Mouse (Mus musculus): ENCODE results near the gene Olfr1206. TPM values are rescaled to one million over a fixed set of nuclear protein-coding genes. Genes with fewer than 3 reads are reported as not detected.

Olfr1206 gene
- polyA plus RNA-seq (2015; fragmentation: Nextera tagmentation; extraction: Ambion mirVana), result not detected in 2 replicates

DNA sequence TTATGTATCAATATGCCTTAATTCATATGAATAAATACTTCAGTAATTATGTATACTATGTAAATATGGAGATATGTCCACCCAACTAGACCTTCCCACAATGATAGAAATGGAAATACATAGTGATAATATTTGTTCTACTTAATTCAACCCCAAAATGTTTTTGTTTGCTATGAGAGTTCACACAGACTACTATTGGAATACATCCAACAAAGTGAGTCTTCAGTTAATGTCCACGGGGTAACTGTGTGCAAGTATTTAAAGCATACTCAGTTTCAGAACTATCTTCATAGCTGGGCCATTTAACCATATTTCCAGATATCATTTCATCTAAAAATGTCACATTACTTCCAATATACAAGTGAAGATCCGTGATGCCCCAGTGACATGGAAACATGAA, at the start of gene Olfr1206:
Olfr1206 (plus strand) TSS at position 301 of the 400 bp plus-strand sequence.
- Histone ChIP-seq H3K4me2 (ENCODE audit: low read depth, low read length) (no peak within 1 kb of the TSS), H3K9me3 (ENCODE audit: control insufficient read depth, low read length) (no peaks in the 10 kb centered on the region), H3K27ac (ENCODE audit: low read length) (no peak within 1 kb of the TSS), H3K36me3 (ENCODE audit: control insufficient read depth, insufficient read depth, low read length) (no peaks in the 10 kb centered on the region), H3K9ac (ENCODE audit: low read depth, low read length) (no peak within 1 kb of the TSS), H3K27me3 (replicated peaks; ENCODE audit: control insufficient read depth, insufficient read depth, low read length) (no peaks in the 10 kb centered on the region), H3K4me1 (ENCODE audit: control insufficient read depth, insufficient read depth, low read length) (no peaks in the 10 kb centered on the region), H3K4me3 (ENCODE audit: low read length) (no peak within 1 kb of the TSS)
- WGBS, result 81% methylated on average over 2 of the region's 2 CpGs
- ATAC-seq, result no peak

DNA sequence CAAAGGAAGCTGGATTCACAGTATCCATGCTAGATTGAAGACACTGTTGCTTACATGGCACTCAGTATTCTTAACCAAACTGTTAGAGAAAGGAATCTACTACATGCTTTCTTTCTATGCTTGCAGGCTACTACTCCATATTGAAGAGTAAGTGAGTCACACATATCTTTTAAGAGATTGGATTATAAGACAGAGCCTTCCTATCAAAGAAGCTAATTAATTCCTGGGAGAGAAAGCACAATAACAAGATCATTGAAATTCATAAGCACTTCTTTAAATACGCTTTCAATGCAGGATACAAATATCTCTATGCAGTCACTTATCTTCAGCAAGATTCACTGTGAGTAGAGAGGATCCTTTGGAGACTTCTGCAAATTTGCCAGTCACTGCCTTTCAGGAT, 48.8 kb upstream of the Olfr1206 start, which contains the start of gene Olfr1202:
Olfr1202 (plus strand) TSS at position 301 of the 400 bp plus-strand sequence.
- H3K9ac ChIP-seq (ENCODE audit: low read depth, low read length), result no peak within 1 kb of the TSS
- H3K27ac ChIP-seq (ENCODE audit: low read length), result no peak within 1 kb of the TSS
- no peaks in the 10 kb centered on the region for H3K9me3 ChIP-seq (ENCODE audit: control insufficient read depth, low read length)
- H3K36me3 ChIP-seq (ENCODE audit: control insufficient read depth, insufficient read depth, low read length), result no peaks in the 10 kb centered on the region
- H3K4me3 ChIP-seq (ENCODE audit: low read length), result no peak within 1 kb of the TSS
- H3K27me3 ChIP-seq (replicated peaks; ENCODE audit: control insufficient read depth, insufficient read depth, low read length), result no peaks in the 10 kb centered on the region
- no peaks in the 10 kb centered on the region for H3K4me1 ChIP-seq (ENCODE audit: control insufficient read depth, insufficient read depth, low read length)
- 75% methylated on average over 1 of the region's 1 CpGs for WGBS
- no peak for ATAC-seq
- no peak within 1 kb of the TSS for H3K4me2 ChIP-seq (ENCODE audit: low read depth, low read length)

DNA sequence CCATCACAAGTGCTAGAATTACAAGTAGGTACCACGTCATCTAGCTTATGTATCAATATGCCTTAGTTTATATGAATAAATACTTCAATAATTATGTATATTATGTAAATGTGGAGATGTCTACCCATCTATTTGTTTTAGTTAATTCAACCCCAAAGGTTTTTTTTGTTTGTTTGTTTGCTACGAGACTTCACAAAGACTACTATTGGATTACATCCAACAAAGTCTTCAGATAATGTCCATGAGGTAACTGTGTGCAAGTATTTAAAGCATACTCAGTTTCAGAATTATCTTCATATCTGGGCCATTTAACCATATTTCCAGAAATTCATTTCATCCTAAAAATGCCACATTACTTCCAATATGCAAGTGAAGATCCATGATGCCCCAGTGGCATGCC, 33.6 kb upstream of the Olfr1206 start, which contains the start of gene Olfr1205:
Olfr1205 (plus strand) TSS at position 301 of the 400 bp plus-strand sequence.
- Histone ChIP-seq H3K4me3 (ENCODE audit: low read length) (no peak within 1 kb of the TSS), H3K36me3 (ENCODE audit: control insufficient read depth, insufficient read depth, low read length) (no peaks in the 10 kb centered on the region), H3K4me2 (ENCODE audit: low read depth, low read length) (no peak within 1 kb of the TSS), H3K27ac (ENCODE audit: low read length) (no peak within 1 kb of the TSS), H3K4me1 (ENCODE audit: control insufficient read depth, insufficient read depth, low read length) (no peaks in the 10 kb centered on the region), H3K9me3 (ENCODE audit: control insufficient read depth, low read length) (no peaks in the 10 kb centered on the region), H3K9ac (ENCODE audit: low read depth, low read length) (no peak within 1 kb of the TSS), H3K27me3 (replicated peaks; ENCODE audit: control insufficient read depth, insufficient read depth, low read length) (no peaks in the 10 kb centered on the region)
- 94% methylated on average over 2 of the region's 2 CpGs for WGBS
- no peak for ATAC-seq

DNA sequence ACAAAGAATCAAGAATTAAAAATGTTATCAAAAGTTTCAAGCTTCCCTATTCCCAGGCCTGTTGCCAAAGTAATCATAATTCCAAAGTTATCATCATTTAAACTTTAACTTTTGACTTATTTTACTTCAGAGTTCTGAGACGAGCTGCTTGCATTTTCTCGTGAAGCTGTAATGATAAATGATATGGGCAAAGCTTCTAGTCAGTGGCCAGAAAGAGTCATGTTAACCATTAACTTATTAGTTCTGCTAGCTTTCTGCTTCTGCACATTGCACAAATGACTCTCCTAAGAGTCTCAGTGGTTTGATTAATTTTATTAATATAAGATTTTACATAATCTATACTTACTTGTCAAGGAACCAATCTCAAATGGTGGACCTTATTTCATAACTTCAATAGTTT, 24.6 kb upstream of the Olfr1206 start:
- Histone ChIP-seq H3K4me1 (ENCODE audit: control insufficient read depth, insufficient read depth, low read length) (no peaks in the 10 kb centered on the region), H3K4me3 (ENCODE audit: low read length) (no peak overlapping the region), H3K27ac (ENCODE audit: low read length) (no peak overlapping the region), H3K4me2 (ENCODE audit: low read depth, low read length) (no peak overlapping the region), H3K9ac (ENCODE audit: low read depth, low read length) (no peak overlapping the region), H3K9me3 (ENCODE audit: control insufficient read depth, low read length) (no peaks in the 10 kb centered on the region), H3K27me3 (replicated peaks; ENCODE audit: control insufficient read depth, insufficient read depth, low read length) (no peaks in the 10 kb centered on the region), H3K36me3 (ENCODE audit: control insufficient read depth, insufficient read depth, low read length) (no peaks in the 10 kb centered on the region)
- peak; percentile 71; the same call in 1 of the 2 replicates for ATAC-seq
- 41% methylated on average over 2 of the region's 2 CpGs for WGBS

DNA sequence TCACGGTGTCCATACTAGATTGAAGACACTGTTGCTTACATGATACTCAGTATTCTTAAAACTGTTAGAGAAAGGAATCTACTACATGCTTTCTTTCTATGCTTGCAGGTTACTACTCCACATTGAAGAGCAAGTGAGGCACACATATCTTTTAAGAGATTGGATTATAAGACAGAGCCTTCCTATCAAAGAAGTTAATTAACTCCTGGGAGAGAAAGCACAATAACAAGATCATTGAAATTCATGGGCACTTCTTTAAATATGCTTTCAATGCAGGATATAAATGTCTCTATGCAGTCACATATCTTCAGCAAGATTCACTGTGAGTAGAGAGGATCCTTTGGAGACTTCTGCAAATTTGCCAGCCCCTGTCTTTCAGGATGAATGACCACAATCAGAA, 14.0 kb upstream of the Olfr1206 start, which contains the start of gene Olfr1204:
Olfr1204 (plus strand) TSS at position 301 of the 400 bp plus-strand sequence.
- Histone ChIP-seq H3K4me2 (ENCODE audit: low read depth, low read length) (no peak within 1 kb of the TSS), H3K27me3 (replicated peaks; ENCODE audit: control insufficient read depth, insufficient read depth, low read length) (no peaks in the 10 kb centered on the region), H3K9me3 (ENCODE audit: control insufficient read depth, low read length) (no peaks in the 10 kb centered on the region), H3K4me3 (ENCODE audit: low read length) (no peak within 1 kb of the TSS), H3K4me1 (ENCODE audit: control insufficient read depth, insufficient read depth, low read length) (no peaks in the 10 kb centered on the region), H3K9ac (ENCODE audit: low read depth, low read length) (no peak within 1 kb of the TSS), H3K36me3 (ENCODE audit: control insufficient read depth, insufficient read depth, low read length) (no peaks in the 10 kb centered on the region), H3K27ac (ENCODE audit: low read length) (no peak within 1 kb of the TSS)
- no peak for ATAC-seq
- WGBS, result 85% methylated on average over 1 of the region's 1 CpGs

DNA sequence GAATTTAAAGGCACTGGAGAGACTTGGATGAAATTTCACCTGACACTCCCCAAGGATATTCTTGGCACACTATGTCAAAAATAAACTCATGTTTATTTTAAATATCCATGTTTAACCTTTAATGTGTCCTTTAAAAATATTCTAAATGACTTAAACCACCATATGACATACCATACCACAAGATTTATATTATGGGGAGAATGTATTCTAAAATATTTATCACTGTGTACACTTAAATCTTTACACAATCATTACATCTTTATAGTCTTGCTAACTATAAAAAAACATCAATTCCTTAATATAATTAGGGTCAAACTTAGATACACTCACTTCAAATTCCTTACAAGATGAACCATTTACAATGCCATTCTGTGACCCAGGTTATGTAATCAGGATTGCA, 39.2 kb downstream of the Olfr1206 start, which contains the start of gene Olfr1208:
Olfr1208 (minus strand) TSS at position 101 of the 400 bp plus-strand sequence.
- Histone ChIP-seq H3K4me2 (ENCODE audit: low read depth, low read length) (no peak within 1 kb of the TSS), H3K9me3 (ENCODE audit: control insufficient read depth, low read length) (no peaks in the 10 kb centered on the region), H3K4me3 (ENCODE audit: low read length) (no peak within 1 kb of the TSS), H3K36me3 (ENCODE audit: control insufficient read depth, insufficient read depth, low read length) (no peaks in the 10 kb centered on the region), H3K4me1 (ENCODE audit: control insufficient read depth, insufficient read depth, low read length) (no peaks in the 10 kb centered on the region), H3K27me3 (replicated peaks; ENCODE audit: control insufficient read depth, insufficient read depth, low read length) (no peaks in the 10 kb centered on the region), H3K27ac (ENCODE audit: low read length) (no peak within 1 kb of the TSS), H3K9ac (ENCODE audit: low read depth, low read length) (no peak within 1 kb of the TSS)
- ATAC-seq, result no peak

DNA sequence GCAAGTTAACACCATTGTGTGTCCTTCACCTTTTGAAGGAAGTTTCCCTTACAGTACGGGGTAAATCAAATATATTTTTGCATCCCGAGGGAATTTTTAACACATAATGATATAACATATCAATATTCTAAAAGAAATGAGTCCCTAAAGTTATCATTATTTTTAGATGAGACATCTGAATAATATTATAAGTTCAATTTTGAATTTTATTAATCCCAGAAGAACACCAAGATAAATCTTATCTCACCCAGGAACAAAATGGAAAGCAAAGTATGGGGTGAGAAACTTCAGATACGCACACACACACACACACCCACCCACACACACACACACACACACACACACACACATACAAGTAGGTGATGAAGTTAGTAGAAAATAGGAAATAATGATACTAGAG, 52.0 kb downstream of the Olfr1206 start, which contains the start of gene Olfr1209:
Olfr1209 (minus strand) TSS at position 101 of the 400 bp plus-strand sequence.
- Histone ChIP-seq H3K27ac (ENCODE audit: low read length) (no peak within 1 kb of the TSS), H3K4me1 (ENCODE audit: control insufficient read depth, insufficient read depth, low read length) (no peaks in the 10 kb centered on the region), H3K36me3 (ENCODE audit: control insufficient read depth, insufficient read depth, low read length) (no peaks in the 10 kb centered on the region), H3K27me3 (replicated peaks; ENCODE audit: control insufficient read depth, insufficient read depth, low read length) (no peaks in the 10 kb centered on the region), H3K9ac (ENCODE audit: low read depth, low read length) (no peak within 1 kb of the TSS), H3K9me3 (ENCODE audit: control insufficient read depth, low read length) (no peaks in the 10 kb centered on the region), H3K4me2 (ENCODE audit: low read depth, low read length) (no peak within 1 kb of the TSS), H3K4me3 (ENCODE audit: low read length) (no peak within 1 kb of the TSS)
- 90% methylated on average over 3 of the region's 3 CpGs for WGBS
- ATAC-seq, result no peak

Other genes starting within 250 kb of the Olfr1206 start
- not detected in 2 replicates for gene Olfr1191-ps1, start 222.7 kb upstream of the Olfr1206 start, polyA plus RNA-seq (2015; fragmentation: Nextera tagmentation; extraction: Ambion mirVana)
- gene Olfr1192-ps1, start 214.7 kb upstream of the Olfr1206 start, polyA plus RNA-seq (2015; fragmentation: Nextera tagmentation; extraction: Ambion mirVana), result not detected in 2 replicates
- gene Olfr1193, start 187.6 kb upstream of the Olfr1206 start, polyA plus RNA-seq (2015; fragmentation: Nextera tagmentation; extraction: Ambion mirVana), result not detected in 2 replicates
- gene Olfr1195, start 174.0 kb upstream of the Olfr1206 start, polyA plus RNA-seq (2015; fragmentation: Nextera tagmentation; extraction: Ambion mirVana), result not detected in 2 replicates
- not detected in 2 replicates for gene Olfr1196, start 158.6 kb upstream of the Olfr1206 start, polyA plus RNA-seq (2015; fragmentation: Nextera tagmentation; extraction: Ambion mirVana)
- gene Olfr1197, start 130.9 kb upstream of the Olfr1206 start, polyA plus RNA-seq (2015; fragmentation: Nextera tagmentation; extraction: Ambion mirVana), result not detected in 2 replicates
- not detected in 2 replicates for gene Olfr1198, start 111.9 kb upstream of the Olfr1206 start, polyA plus RNA-seq (2015; fragmentation: Nextera tagmentation; extraction: Ambion mirVana)
- not detected in 2 replicates for gene Olfr1199, start 102.8 kb upstream of the Olfr1206 start, polyA plus RNA-seq (2015; fragmentation: Nextera tagmentation; extraction: Ambion mirVana)
- gene Olfr1200, start 92.7 kb upstream of the Olfr1206 start, polyA plus RNA-seq (2015; fragmentation: Nextera tagmentation; extraction: Ambion mirVana), result not detected in 2 replicates
- not detected in 2 replicates for gene Olfr1201, start 70.2 kb upstream of the Olfr1206 start, polyA plus RNA-seq (2015; fragmentation: Nextera tagmentation; extraction: Ambion mirVana)
- not detected in 2 replicates for gene Olfr1202, start 48.7 kb upstream of the Olfr1206 start, polyA plus RNA-seq (2015; fragmentation: Nextera tagmentation; extraction: Ambion mirVana)
- not detected in 2 replicates for gene Olfr1205, start 33.5 kb upstream of the Olfr1206 start, polyA plus RNA-seq (2015; fragmentation: Nextera tagmentation; extraction: Ambion mirVana)
- not detected in 2 replicates for gene Olfr1204, start 13.9 kb upstream of the Olfr1206 start, polyA plus RNA-seq (2015; fragmentation: Nextera tagmentation; extraction: Ambion mirVana)
- gene Olfr1208, start 39.1 kb downstream of the Olfr1206 start, polyA plus RNA-seq (2015; fragmentation: Nextera tagmentation; extraction: Ambion mirVana), result not detected in 2 replicates
- not detected in 2 replicates for gene Olfr1209, start 51.9 kb downstream of the Olfr1206 start, polyA plus RNA-seq (2015; fragmentation: Nextera tagmentation; extraction: Ambion mirVana)
- gene Olfr1211, start 74.9 kb downstream of the Olfr1206 start, polyA plus RNA-seq (2015; fragmentation: Nextera tagmentation; extraction: Ambion mirVana), result not detected in 2 replicates
- gene Olfr1212, start 90.7 kb downstream of the Olfr1206 start, polyA plus RNA-seq (2015; fragmentation: Nextera tagmentation; extraction: Ambion mirVana), result not detected in 2 replicates
- not detected in 2 replicates for gene Gm13762, start 117.0 kb downstream of the Olfr1206 start, polyA plus RNA-seq (2015; fragmentation: Nextera tagmentation; extraction: Ambion mirVana)
- gene Olfr1214, start 129.4 kb downstream of the Olfr1206 start, polyA plus RNA-seq (2015; fragmentation: Nextera tagmentation; extraction: Ambion mirVana), result not detected in 2 replicates
- not detected in 2 replicates for gene Olfr1215, start 143.7 kb downstream of the Olfr1206 start, polyA plus RNA-seq (2015; fragmentation: Nextera tagmentation; extraction: Ambion mirVana)
- not detected in 2 replicates for gene Olfr1216, start 155.1 kb downstream of the Olfr1206 start, polyA plus RNA-seq (2015; fragmentation: Nextera tagmentation; extraction: Ambion mirVana)
- gene Olfr1217, start 168.8 kb downstream of the Olfr1206 start, polyA plus RNA-seq (2015; fragmentation: Nextera tagmentation; extraction: Ambion mirVana), result not detected in 2 replicates
- gene Olfr1218, start 198.0 kb downstream of the Olfr1206 start, polyA plus RNA-seq (2015; fragmentation: Nextera tagmentation; extraction: Ambion mirVana), result not detected in 2 replicates
- not detected in 2 replicates for gene Olfr1219, start 220.3 kb downstream of the Olfr1206 start, polyA plus RNA-seq (2015; fragmentation: Nextera tagmentation; extraction: Ambion mirVana)
- not detected in 2 replicates for gene Olfr1220, start 243.6 kb downstream of the Olfr1206 start, polyA plus RNA-seq (2015; fragmentation: Nextera tagmentation; extraction: Ambion mirVana)

Data from intestine, embryonic 16.5 days (tissue).